Mouse (Mus musculus) spleen, postnatal 36 days (tissue): Measurements from ENCODE around the gene Reg3d.
"Not testable (repeated sequence)": the region's sequence is repeated elsewhere in the genome, so short reads cannot be mapped to it uniquely, and the experiment has no call there.

Experiments used
- DNase-seq, 2 experiments: peaks; one replicate each; pipeline ENCODE4 v3.0.0; 2022; ENCODE audit warnings: low spot score in 2 of 2, mixed read lengths in 1 of 2

The Reg3d gene

GRCm38 (mm10) chr6:78378765-78379164 lies at the start of gene Reg3d:
Gene Reg3d, minus strand, starts transcription at chr6:78378865.
- no peak for DNase-seq

- no peak for DNase-seq
Measured at GRCm38 (mm10) chr6:78425497-78425896, 46.8 kb upstream of the Reg3d start.

- DNase-seq, result not testable (repeated sequence)
Measured at GRCm38 (mm10) chr6:78422411-78422810, 43.7 kb upstream of the Reg3d start, which contains the start of gene Reg1. Gene Reg1, plus strand, starts transcription at chr6:78422711.

GRCm38 (mm10) chr6:78395323-78395722 lies 16.7 kb upstream of the Reg3d start, which contains the start of gene Reg2:
Gene Reg2, plus strand, starts transcription at chr6:78395623.
- DNase-seq, result not testable (repeated sequence)

- no peak for DNase-seq
Measured at GRCm38 (mm10) chr6:78385609-78386008, 6.9 kb upstream of the Reg3d start.

GRCm38 (mm10) chr6:78380409-78380808 lies 1.7 kb upstream of the Reg3d start, which contains the start of gene Reg3a:
Gene Reg3a, plus strand, starts transcription at chr6:78380709.
- DNase-seq, result no peak

GRCm38 (mm10) chr6:78370357-78370756 lies 8.3 kb downstream of the Reg3d start, which contains the start of gene Reg3b:
Gene Reg3b, plus strand, starts transcription at chr6:78370657.
- DNase-seq, result no peak

- DNase-seq, result no peak
Measured at GRCm38 (mm10) chr6:78361971-78362563, 16.6 kb downstream of the Reg3d start.

- no peak for DNase-seq
Measured at GRCm38 (mm10) chr6:78341689-78342088, 37.0 kb downstream of the Reg3d start.

- no peak for DNase-seq
Measured at GRCm38 (mm10) chr6:78340296-78340695, 38.4 kb downstream of the Reg3d start.

GRCm38 (mm10) chr6:78331919-78332569 lies 46.6 kb downstream of the Reg3d start:
- DNase-seq, result no peak

- no peak for DNase-seq
Measured at GRCm38 (mm10) chr6:78329166-78329565, 49.5 kb downstream of the Reg3d start.

- DNase-seq, result no peak
Measured at GRCm38 (mm10) chr6:78327798-78328197, 50.9 kb downstream of the Reg3d start.
